Mouse (Mus musculus) T-helper 17 cell (primary cell): ENCODE results near the gene Prepl.

Experiments
- in situ Hi-C, 2 experiments: fragments of 300-600 bp; cut with MboI, MseI; formaldehyde crosslinking; loops; 1 replicate in 1 of 2; 2 replicates in 1 of 2; pipeline ENCODE4 v1.15.1; 2025; ENCODE audit warnings: high pct_unique_total_duplicates in 2 of 2

Prepl gene

DNA sequence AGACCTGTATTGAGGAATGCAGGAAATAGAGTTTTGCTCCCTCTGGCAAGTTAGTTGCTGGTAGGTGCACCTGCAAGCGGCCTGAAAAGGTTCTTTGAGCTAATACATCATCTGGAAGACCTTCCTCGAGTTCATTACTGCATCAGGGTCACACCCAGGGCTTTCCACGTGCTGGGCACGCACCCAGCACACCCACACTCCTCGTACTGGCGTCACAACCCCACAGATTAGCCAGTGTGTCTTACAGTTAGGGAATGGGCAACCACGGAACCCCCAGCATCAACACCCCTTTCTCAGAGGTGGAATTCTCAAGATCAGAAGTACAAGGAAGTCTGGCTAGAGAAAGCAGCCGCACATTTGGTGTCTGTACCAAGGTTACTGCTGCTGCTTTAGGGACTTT lies 65.8 kb downstream of the Prepl start:
- in situ Hi-C loops = no loop called here

DNA sequence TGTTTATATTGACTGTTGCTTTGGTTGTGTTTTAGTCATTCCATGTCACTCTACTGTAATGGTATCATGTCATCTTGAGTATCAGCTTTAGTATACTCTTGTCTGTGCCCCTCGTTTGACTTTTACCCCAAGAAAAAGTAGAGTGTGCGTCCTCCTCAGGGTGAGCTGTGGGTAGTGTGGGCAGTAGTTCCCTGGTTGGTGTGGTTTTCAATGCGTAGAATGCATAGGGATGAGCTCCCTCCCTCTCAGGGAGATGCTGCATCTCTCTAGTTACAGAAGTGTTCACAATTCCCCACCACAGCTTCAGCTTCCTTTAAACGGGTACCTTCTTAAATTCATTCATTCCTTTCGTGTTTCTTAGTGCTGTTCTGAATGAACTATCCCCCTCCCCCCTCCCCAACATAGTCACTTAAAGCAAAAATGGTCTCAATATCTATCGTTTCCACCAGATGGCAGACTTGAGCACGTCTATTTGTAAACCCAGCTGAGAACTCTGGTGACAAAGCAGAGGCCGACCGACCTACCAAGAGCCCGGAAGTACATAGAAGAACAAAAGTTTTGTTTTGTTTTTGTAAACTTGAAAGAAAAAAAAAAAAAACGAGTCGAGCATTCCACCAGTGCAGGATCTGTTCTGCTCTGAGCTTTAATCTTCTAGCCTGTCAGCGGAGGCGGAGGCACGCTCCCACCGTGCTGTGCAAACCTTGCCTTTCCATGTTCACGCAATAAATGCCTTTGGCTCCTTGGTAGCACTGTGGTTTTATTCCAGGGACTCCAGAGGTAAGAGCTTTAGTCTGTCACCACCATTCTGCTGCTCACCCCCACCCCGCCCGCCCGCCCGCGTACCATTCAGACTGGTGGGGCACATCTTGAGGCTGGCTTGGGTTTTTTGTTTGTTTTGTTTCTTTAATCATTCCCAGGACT lies 66.5 kb downstream of the Prepl start:
- in situ Hi-C loops = no loop called here

DNA sequence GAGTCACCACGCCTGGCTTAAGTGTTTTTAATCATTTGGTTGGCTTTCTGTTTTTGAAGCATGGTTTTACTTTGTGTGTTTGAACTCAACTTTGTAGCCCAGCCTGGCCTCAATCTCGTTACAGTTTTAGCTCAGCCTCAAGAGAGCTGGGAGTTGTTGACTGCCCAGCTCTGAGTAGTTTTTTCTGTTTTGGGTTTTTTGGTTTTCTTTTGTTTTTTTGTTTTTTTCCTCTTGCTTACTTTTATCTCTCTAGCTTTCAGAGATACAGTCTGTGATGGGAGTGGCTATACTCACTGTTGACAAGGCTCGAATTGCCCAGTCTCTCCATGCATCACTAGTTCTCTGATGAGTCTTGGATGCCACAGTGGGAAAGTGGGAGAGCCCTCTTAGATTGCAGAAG lies 69.7 kb downstream of the Prepl start:
- in situ Hi-C loops = no loop called here

DNA sequence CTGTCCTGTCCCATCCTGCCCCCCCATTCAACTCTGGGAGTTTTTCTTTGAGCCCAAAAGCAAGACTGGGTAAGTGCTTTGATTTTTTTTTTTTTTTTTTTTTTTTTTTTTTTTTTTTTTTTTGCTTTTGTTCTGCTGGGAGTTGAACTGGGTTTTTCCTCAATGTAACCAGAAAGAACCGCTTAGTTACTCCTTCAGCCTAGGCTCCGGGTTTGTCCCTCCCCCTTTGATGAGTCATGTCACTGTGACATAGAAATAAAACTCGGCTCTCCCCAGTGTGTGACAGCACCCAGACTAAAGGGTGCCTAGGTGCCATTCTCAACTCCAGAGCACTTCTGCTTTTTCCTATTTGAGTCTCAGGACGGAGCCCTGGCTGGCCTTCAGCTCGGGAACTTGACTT lies 71.2 kb downstream of the Prepl start:
- in situ Hi-C loops = no loop called here

DNA sequence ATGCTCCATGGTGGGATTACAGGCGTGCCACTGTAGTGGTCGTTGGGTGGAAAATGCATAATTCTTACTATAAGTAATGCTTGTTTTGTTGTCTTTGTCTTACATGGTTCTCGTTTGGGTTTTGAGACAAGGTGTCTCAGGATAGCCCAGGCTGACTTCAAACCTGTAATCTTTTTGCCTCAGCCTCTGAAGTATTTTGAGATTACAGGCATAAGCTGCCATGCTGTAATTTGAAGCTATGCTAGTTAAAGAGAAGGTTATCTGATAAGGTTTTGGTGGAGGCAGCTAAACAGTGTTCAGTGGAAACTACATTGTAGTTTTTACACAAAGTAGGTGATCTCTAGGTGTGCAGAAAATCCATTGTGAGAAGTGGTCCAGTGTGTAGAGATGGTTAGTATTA lies 71.7 kb downstream of the Prepl start:
- in situ Hi-C loops = no loop called here

DNA sequence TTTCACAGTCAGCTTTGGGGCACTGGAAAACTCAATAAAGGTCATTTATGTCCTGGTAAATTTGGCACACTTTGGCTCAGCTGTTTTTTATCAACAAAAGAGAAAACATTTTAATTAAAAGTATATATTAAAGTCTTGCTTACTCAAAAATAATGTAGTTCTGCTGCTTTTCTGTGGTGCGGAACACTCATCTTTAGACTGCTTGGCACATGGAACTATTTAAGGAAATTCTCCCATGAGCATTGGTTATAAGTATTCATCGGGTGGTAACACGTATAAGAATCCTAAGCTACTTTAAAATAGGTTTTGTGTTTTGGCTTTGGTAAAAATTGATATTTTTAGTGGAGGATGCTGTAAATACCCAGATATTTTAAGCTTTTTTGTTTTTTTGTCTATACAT lies 75.4 kb downstream of the Prepl start:
- in situ Hi-C loops = no loop called here

DNA sequence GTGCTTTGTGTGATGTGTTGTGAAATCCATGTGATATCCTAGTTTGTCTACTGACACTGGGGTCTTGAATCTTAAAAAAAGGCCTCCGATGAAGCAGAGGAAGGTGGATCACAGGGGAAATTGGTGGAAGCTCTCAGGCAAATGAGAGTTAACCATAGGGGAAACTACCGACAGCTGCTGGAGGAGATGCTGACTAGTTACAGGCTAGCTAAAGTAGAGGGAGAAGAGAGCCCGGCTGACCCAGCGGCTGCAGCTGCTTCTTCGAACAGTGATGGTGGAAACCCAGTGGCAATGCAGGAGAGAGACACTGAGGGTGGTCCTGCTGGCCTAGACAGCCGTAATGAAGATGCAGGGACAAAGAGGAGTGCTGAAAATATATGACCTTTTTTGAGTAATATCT lies 76.6 kb downstream of the Prepl start:
- in situ Hi-C loops = no loop called here
